Mouse (Mus musculus) adrenal gland, adult (tissue): ENCODE results near the gene Nt5c.
"Not testable (repeated sequence)": the region's sequence is repeated elsewhere in the genome, so short reads cannot be mapped to it uniquely, and the experiment has no call there.

Experiments
- DNase-seq, 2 experiments: peaks; one replicate each; pipeline ENCODE4 v3.0.0; 2022 to 2023; ENCODE audit warnings: low spot score in 1 of 2; ENCODE audit not compliant: inconsistent age in 2 of 2

The Nt5c gene

GRCm38 (mm10) chr11:115472183-115472582 lies 19.5 kb downstream of the Nt5c start:
- peak in 1 of 2 experiments; percentile 67 for DNase-seq

DNA sequence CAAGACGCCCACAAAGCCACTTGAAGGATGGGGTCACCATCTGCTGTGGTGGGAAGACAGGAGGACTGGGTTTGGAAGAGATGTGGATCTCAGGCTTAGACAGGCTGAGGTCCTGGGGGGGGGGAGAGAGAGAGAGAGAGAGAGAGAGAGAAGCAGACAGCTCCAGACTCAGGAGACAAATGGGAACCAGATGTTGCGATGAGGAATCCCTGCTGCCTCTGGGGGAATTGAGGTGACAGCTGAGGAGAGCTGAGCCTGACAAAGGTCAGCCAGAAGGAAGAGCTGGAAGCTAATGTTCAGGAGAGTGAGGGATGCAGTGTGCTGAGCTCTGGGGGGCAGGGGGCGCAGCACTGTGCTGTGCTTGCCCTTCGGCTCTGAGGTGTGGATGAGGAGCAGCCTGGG lies 24.4 kb downstream of the Nt5c start:
- DNase-seq = no peak

GRCm38 (mm10) chr11:115464851-115465250 lies 26.8 kb downstream of the Nt5c start:
- DNase-seq = peak in 1 of 2 experiments; percentile 21

GRCm38 (mm10) chr11:115463397-115463796 lies 28.3 kb downstream of the Nt5c start:
- DNase-seq = peak in 1 of 2 experiments; percentile 70

GRCm38 (mm10) chr11:115462243-115462891 lies 29.3 kb downstream of the Nt5c start, which contains the start of gene Slc16a5:
Gene Slc16a5, plus strand, starts transcription at chr11:115462474.
- DNase-seq = peak in 1 of 2 experiments; percentile 25

DNA sequence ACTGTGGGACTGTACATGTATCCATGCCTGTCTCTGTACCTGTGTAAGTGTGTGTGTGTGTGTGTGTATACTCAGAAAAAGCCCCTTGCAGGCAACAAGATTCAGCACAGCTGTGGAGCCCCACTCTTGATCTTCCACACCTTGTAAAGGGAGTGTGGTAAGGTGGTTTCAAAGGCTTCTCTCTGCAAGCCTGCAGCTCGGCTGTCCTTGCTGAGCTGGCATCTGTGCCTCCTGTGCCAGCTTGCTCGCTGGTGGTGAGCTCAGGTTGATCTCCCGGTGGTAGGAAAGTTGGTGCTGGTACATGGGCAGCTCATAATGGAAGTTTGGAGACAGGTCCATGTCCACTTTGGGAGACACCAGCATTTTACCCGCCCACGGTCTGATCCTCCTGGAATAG lies 29.8 kb downstream of the Nt5c start:
- DNase-seq = peak in 1 of 2 experiments; percentile 27

- no peak for DNase-seq
Measured at GRCm38 (mm10) chr11:115460976-115461375, 30.7 kb downstream of the Nt5c start.

GRCm38 (mm10) chr11:115457405-115457804 lies 34.3 kb downstream of the Nt5c start:
- no peak for DNase-seq

GRCm38 (mm10) chr11:115456182-115456581 lies 35.5 kb downstream of the Nt5c start:
- DNase-seq = no peak

DNA sequence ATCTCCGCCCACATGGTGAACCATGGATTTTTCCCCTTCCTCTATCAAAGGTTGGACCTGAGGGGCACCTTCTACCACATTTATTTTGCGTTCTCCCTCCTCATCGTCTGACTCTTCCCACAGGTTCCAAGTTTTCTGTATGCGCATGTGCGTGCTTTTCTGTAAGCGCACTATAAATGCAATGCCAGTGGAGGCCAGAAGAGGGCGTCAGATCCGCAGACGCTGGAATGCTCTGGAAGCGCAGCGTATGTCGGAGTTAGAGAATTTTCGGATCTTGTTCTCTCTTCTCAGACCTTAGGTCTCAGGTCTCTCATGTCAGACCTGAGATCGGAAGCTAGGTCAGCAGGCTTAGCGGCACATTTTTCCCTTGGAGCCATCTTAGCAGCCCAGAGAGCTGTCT lies 36.0 kb downstream of the Nt5c start:
- no peak for DNase-seq

- DNase-seq = not testable (repeated sequence)
Measured at GRCm38 (mm10) chr11:115454822-115455221, 36.8 kb downstream of the Nt5c start.

- peak in 1 of 2 experiments; percentile 48 for DNase-seq
Measured at GRCm38 (mm10) chr11:115453306-115453705, 38.4 kb downstream of the Nt5c start.

GRCm38 (mm10) chr11:115452281-115452860 lies 39.3 kb downstream of the Nt5c start:
- no peak for DNase-seq

DNA sequence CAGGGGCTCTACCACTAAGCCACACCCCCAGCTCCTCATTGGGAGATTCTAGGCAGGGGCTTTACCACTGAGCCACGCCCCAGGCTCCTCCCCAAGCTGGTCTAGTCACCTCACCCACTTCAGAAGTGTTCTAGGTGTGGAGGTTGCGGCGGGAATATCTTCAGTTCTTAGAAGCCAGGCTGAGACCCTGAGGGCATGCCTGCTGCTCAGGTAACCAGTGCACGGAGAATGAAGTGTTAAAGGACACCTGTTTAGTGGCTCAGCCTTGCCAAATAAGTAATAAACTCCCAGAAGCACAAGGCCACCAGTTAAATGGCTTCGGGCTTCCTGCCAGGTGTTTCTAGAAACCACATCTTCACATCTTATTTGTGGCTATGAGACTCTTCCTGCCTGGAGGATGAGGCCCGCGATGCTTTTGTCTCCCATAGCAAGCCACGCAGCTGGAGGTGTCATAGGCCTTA lies 39.9 kb downstream of the Nt5c start:
- DNase-seq = peak in 1 of 2 experiments; percentile 37

DNA sequence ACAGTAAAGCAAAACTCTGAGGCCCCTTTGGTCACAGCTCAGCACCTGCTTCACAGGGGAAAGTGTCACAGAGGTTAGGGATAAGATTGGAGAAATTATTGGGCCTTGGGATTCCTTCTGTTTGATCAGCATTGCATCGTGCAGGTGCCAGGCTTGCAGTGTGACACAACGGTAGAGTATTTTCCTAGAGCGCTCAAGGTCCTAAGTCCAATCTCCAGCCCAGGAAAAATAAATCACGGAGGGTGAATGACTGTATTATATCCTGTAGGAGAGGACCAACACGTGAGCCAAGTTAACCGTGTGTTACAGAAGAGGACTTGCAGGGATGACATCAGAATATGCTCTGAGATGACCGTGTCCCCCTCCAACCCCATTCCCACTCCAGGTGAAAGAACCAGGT lies 41.5 kb downstream of the Nt5c start:
- peak; percentile 52 to 83 for DNase-seq

DNA sequence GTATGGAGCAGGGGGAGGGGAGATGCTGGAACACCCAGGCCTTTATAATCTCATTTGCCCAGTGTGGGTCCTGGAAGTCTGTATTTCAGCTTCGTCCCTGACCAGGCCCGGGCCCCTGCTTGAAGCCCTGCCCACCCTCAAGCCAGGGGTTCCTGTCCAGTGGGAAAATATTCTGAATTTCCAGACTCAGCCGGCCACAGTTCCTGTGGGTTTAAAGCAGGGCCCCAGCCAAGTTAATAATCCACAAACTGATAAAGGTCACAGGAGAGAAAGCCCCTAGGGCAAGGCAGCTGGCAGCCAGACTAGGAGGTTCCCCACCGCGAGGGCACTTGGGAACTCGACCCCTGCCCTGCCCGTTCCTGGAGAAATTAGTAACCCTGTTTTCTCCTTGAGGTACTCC lies 42.7 kb downstream of the Nt5c start:
- no peak for DNase-seq

DNA sequence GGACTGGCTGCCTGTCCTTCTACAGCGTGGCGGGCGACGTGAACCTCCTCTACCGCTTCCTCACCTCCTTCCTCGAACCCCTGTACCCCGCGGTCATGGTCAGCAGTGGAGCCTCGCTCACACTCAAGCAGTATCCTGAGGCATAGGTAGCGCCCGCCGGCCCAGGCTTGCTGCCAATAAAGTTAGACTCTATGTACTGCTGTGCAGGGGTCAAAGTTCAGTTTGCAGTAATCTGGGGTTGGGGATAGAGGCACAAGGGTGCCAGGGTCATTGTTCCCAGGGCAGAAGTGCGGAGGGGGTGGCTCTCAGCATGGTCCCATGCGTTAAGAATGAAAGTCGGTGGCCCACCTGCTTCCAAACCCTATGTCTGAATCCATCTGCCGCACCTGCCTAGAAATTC lies 43.6 kb downstream of the Nt5c start:
- DNase-seq = peak in 1 of 2 experiments; percentile 31

DNA sequence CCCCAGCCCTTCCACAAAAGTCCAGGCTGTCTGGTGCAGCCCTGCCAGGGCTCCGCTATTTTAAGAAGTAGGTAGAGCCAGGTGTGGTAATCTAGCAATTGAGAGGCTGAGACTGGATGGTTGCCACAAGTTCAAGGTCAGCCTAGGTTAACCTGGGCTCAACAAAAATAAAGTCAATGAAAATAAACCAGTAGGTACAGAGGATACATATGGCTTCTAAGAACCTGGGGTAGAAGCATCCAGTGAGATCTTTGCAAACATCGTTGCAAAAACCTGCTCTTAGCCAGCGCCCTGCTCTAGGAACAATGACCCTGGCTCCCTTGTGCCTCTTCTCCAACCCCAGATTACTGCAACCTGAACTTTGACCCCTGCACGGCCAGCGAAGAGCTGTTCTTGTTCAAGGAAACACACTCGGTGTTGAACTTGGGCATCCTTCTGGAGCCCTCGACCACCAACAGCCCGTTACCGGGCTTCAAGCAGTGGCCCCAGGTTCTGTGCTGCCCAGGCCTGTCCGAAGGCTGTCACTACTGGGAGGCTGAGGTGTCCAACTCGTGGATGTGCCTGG lies 44.3 kb downstream of the Nt5c start:
- DNase-seq = peak in 1 of 2 experiments; percentile 44

DNA sequence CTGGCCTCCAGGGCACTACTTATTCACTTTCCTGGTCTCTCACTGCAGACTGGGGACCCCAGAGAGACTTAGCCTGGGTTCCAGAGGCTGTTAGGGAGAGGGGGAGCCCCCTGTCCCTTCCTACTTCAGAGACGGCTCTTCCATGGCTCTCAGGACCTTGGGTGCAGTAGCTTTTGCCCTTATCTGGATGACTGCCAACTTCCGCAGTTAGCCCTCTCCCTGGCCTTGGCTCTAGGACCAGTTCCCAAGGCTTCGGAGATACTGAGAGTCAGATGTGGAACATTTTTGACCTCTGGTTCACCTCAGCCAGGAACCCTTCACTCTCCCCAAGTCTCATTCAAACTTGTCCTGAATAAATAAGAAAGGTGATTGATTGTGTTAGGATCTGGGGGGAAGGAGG lies 44.8 kb downstream of the Nt5c start:
- DNase-seq = peak; percentile 76 to 90

DNA sequence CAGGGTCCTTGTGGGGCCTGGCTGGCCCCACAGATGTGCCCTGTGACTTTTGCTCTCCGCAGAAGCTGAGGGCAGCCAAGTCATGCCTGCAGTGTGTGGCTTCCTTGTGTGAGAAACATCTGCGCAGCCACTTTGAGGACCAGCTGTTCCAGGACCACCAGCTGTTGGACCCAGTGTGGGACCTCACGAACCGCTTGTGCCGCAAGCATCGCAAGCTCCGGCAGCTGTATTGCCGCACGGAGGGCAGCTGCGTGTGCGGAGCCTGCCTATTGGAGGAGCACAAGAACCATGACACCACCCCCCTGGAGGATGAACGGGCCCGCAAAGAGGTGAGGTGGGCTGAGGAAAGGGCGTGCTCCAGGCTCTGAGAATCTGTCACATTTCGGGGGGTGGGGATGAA lies 50.2 kb downstream of the Nt5c start:
- DNase-seq = no peak
